Mouse (Mus musculus) testis, postnatal 14 days (tissue): ENCODE measurements around the gene Zdhhc14.

Source experiments
- DNase-seq: peaks from one replicate; pipeline ENCODE4 v3.0.0; 2021; ENCODE audit warnings: low spot score

Zdhhc14 gene

DNA sequence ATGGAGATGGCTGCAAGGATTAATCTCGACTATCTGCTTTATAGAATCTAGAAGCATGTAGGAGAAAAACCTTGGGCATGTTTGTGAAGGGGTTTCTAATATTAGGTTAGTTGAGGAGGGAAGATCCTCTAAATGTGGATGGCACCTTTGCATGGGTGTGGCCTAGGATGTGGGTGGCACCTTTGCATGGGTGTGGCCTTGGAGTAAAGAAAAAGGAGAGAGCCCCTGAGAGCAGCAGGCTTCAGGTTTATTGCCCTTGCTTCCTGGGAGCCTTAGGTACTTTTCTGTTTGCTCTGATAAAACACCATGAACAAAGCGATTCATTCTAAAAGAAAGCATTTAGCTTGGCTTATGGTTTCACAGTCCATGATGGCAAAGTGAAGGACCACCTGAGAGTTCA, 62.2 kb downstream of the Zdhhc14 start:
- DNase-seq = no peak

DNA sequence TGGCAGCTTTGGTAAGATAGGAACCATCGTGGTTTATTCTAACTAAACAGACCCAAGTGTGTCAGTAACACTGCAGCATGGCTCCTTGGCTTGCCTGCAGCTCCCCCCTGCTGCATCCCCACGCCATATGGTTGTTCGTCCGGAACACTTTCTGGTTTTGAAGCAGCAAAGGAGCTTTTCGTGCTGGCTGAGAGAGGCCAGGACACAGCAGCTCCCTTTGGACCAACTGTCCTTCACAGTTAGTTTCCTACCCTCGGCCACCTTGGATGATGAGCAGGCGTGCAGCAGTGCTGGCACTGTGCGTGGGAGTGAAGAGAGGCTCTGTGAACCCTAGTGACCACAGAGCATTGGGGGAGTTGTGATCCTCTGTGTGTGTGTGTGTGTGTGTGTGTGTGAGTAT, 64.2 kb downstream of the Zdhhc14 start:
- DNase-seq = no peak

DNA sequence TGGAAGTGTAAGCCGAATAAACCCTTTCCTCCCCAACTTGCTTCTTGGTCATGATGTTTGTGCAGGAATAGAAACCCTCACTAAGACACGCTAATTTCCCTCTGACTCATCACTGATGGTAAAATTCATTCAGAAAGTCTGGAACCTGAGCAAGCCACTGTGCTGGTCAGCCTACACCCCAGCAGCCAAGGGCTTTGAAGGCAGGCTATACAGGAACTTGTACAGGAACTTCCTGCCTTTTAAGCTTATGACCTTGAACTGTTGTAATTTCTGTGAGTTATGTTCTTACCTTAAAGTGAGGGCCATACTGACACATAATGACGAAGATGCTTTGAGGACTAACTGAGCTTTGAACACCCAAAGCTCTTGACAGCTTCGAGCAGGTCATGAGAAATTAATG, 67.9 kb downstream of the Zdhhc14 start:
- DNase-seq = no peak

DNA sequence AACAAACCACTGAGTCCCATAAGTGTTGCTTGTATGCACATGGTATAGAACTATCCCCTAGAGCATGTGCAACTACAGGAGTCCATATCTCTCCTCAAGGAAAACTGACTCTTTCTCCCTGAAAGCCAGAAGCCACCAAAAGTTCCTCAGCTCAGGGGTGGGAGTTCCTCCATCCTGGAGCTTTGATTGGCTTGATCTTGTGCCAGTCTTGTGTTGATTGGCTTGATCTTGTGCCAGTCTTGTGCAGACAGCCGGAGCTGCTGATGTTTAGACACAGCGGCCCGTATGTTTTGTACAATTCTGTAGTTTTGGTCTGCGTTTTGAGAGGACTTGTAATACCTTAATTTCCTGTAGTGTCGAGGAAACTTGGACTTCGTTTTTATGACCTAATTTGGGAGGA, 70.8 kb downstream of the Zdhhc14 start:
- DNase-seq = no peak

DNA sequence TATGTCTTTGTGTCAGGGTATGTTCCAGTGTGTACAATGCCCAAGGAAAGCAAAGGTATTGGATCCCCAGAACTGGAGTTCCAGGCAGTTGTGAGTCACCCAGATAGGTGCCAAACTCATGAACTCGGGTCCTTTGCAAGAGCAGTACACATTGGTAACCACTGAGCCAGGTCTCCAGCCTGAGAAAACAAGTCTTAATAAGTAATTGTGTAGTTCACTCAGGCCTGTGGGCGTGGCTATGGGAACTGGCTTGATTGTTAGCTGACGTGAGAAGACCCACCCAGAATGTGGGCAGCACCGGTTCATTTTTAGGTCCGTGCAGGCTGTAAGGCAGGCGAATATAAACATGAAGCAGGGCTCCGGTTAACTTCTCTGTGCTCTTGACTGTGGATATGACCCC, 73.6 kb downstream of the Zdhhc14 start:
- no peak for DNase-seq

DNA sequence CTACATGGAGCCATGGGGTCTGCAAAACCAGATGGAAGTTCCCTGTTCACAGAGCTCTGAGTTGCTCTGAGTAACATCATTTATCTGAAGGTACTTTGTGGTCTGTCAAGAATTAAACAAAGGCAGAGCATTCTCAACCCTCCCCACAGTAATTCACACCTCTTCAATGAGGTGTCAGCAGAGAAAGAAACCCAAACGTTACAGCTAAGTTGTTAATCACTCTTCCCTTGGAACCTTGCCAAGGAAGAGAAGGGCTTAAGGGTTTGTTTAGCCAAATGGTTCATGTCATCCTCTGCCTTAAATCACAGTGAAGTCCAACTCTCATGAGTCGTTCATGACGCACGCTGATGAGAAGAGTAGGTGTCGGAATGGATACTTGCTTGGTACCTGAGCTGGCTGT, 75.6 kb downstream of the Zdhhc14 start:
- no peak for DNase-seq

DNA sequence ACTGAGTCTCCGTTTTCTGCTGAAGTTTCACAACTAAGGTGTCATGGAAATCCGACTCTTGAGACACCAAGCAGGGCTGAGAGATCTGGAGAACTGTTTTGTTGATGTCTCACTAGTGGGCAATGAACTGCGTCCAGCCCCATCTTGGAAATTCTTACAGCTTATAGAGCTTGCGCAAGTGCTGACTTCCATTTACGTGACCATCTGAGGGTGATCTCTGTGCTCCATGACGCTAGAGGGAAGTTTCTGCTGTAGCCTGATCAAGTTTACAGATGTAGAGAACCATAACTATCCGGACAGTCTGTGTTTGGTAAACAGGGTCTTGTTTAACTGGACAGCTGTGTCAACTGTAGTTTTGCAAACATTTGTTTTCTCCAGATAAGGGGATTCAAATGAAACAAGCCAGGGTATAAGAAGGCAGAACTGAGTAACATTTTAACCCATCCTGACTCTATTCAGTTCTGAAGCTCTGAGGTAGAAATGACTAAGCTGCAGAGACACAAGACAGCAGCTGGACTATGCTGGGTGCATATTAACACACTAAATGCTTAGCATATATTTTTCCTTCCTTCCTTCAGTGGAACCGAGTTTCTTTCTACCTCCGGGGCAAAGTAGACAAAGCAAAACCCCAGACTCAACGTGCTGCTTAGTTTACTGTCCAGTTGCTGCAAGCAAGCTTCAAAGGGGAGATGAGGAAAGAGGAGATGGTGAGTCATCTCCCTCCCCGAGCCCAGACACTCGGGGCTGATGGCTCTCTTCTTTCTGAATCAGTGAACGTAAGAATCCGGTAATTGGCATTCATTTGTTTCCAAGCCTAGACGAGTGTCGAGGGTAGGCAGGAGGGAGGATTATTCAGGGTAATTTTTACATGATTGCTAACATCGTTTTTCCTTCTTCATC, 77.0 kb downstream of the Zdhhc14 start:
- DNase-seq = no peak

DNA sequence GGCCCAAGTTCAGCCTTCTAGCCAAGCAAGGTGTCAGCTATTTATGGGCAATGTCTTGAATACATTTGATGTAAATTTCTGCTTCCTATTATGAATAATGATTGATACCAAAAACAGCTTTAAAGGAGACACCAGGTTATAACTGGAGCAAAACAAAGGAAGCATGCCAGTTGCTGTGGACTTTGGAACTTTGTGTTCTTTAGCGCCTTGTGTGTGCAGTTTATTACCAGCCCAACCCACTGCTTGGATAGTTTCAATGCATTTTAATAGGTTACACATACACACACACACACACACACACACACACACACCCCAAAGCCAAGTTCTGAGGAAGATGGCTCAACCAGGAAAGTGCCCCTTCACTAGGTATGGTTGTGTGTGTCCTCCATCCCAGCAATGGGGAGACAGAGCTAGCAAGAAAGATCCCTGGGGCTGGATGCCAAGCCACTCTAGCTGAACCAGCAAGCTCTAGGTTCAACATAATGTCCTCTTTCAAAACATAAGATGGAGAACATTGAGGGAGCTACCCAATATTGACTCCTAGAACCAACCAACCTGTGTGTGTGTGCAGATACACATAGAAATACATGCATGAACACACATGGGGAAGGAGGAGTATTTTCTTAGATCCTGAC, 79.9 kb downstream of the Zdhhc14 start:
- no peak for DNase-seq

DNA sequence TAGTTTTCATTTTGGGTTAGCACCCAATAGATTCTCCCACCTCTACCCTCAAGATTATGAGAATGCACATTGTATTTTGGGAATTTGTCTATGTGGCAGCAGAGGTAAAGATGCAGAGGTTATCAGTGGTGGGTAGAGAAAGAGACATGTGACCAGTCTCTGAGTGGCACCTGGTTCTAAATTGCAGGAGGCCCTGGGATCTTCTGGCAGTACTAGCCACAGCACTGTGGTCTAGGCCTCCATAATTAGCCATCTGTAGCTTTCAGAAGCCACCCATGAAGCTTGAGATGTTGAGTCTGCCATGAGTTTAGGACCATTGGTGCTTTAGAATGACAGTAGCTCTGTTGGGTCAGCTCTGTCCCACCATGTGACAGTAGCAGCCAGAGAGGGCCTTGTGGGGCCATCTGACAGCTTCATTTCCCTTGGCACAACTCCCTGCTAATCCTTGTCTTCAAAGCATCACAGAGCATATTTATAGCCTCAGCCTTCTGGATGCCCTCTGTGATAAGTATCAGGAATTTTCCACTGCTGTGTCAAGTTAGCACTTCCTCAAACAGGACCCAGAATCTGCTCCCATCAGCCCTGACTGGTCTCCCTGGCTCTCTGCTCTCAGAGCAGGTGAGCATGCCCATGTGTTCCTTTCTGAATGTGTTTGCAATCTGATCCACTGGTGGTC, 80.5 kb downstream of the Zdhhc14 start:
- DNase-seq = no peak

DNA sequence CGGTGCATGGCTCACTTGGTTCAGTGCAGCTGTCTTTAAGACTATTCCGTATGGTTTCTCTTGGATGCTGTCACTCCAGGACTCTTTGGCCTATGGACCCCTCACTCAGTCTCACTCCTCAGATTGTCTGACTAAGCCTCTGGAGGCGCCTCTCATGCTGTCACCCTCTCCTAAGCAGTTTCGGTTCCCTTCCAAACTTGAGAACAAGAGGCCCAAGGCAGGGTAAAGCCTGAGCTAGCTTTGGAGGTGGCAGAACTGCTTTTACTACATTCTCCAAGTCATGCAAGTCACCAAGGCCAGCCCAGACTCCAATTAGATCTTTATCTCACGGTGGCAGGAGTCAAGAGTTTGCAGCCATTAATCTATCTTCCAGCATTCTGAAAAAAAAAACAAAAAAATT, 82.3 kb downstream of the Zdhhc14 start:
- no peak for DNase-seq

DNA sequence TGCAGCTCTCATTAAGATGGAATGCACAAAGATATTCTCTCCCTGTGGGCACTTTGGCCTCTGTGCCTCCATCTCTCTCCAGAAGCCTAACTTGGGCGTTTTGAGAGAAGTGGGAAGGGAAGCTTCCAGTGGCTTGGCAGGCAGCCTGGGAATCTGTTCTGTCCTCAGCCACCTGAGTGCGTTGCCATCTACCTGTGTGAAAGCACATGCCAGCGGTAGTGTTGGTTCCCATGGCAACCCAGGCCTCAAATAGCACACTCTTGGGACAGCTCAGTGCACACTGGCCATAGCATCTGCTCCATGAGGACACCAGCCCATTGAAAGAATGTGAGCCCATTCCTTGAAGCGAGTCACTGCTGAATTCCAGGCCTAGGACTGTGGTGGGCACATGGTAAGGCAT, 83.2 kb downstream of the Zdhhc14 start:
- no peak for DNase-seq

DNA sequence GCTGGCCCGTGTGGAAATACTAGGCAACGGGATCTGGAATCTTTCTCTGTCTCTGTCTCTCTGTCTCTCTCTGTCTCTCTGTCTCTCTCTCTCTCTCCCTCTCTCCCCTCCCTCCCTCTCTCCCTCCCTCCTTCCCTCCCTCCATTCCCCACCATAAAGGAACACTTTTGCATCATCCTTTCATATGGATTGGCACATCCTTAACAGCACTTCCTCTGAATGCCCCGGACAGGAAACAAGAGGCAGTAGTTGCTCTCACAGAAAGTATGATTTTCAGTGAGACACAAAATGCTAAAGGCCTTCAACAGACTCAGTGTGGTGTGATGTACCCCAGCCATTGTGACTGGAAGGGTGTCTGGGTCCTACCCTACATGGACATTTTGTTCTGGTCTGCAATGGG, 89.9 kb downstream of the Zdhhc14 start:
- no peak for DNase-seq

DNA sequence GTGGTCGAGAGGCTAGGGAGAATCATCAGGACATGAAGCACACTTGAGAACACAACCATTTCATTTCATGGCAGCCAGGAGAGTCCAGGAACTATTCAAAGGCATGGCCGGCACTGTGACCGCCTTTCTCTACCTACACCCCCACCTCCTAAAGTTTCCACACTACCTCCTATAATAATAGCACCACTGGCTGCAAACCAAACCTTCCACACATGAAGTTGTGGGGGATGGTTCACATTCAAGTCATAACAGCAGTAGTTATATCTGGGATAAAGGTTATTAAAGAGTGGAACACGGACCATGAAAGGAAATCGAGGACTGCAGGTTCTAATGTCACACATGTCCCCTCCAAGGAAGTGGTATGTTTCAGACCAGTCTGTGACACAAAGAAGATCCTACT, 90.6 kb downstream of the Zdhhc14 start:
- no peak for DNase-seq

DNA sequence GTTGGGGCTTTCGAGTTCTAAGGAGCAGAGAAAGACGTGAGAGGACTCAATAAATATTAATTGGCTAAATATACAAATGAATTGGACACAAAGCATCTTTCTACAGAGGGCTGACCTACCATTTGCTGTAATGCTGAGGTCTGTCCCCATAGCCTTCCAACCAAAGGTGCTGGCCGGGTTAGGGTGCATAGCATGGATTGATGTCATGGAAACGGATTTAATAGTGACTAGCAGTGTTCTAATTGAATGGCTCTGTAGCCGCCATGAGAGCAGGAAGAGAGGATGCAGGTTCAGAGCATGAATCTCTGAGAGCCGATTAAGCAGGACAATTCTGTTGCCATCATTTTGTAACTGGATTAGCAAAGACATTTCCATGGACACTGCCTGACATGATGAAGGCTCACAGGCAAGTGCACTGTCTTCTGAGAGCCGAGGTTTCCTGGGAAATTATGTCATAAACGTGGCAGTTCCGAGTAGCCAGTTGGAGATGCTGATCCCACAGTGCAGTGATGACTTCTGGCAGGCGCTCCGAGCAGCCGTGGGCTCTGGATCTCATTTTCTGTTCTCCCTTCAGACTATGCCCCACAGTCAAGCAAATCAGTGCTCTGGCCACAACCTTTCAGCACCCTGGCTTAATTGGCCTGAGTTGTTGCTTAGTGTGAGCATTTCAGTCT, 91.3 kb downstream of the Zdhhc14 start:
- DNase-seq = no peak

DNA sequence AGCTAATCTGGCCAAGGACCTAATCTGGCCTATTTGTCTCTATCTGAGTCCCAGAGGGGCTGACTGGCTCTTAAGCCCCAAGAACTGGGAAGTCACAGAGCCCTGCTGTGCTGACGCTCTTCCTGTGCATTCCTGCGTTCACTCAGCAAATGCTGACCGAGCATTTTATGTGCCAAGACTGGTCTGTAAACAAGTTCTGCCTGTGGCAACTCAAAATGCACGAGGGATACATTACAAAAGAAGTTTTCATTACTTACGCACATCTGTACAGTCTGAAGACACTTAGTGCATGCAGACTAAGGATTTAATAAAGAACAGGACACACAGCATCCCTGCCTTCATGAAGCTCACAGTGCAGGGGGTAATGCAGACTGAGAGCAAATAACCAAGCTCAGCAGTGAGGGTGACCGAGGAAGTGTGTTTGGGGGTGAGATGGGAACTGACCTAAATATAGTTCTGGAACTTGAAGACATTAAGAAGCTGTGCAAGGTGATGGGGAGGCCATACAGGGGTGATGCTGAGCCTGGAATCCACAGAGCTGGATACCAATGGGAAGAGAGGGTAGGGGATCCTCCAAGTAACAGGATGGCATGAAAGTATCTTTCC, 99.3 kb downstream of the Zdhhc14 start:
- DNase-seq = no peak

DNA sequence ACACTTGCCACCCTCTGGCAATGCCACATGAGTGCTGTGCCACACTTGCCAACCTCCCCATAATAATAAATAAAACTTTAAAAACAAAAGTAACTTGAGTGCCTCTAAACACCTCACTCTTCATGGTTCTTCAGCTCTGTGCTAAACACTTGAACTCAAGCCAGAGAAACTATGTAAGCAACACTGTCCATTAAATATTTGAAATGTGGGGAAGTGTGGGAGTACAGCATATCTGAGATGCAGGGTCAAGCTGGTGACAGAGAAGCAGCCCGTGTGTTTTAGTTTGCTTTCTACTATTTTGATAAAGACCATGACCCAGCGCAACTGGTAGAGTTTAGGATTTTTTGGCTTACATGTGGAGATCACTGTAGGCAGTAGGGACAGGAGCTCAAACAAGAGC, 100.7 kb downstream of the Zdhhc14 start:
- no peak for DNase-seq

DNA sequence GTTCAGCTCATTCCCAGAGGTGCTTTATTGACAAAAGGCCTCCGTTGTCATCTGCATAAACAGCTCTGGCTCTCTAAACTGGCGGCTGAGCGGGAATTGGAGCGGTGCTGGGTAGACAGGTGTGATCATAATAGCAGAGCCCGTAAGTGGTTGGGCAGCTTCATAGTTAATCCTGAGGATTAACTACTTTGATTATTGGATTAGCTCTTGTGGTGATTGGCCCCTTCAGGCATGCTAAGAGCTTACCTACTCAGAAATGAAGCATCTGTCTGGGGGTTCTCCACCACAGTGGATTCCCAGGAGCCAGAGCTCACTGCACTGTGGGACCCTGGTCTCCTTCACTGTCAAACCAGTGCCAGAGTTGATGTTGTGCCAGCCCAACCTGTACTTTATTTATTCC, 102.7 kb downstream of the Zdhhc14 start:
- DNase-seq = no peak

DNA sequence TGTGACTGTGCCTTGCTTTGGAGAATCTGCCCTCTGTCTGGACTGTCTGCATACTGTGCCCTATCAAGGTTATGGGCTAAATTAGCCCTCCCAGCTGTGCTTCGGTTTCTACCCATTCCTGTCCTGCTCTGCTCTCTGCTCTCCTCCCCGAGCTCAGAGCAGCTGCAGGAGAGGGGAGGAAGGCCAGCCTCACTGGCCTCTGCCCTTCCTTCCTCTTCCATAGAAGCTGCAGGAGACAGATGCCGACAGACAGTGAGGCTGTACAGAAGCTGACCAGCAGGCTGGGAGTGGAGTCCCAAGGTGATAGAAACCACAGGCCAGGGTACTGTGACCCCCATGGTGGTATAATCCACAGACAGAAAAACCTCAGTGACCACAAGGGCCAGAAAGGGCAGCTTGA, 104.1 kb downstream of the Zdhhc14 start:
- no peak for DNase-seq

DNA sequence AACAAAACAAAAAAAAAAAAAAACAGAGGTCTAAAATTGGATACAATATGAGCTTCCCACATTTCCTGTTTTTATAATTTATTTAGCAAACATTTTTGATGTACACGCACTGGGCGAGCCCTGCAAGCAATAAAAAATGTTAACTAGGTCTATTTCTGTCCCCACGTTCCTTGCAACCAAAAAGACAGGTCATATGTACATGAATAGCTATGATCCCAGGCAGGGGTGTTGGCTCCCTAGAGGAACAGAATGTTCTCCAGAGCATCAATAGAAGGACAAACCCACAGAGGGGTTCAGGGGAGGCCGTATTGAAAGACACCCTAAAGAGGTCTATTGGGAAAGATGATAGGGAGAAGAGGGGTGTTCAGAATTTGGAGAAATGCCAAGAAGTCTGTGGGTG, 106.6 kb downstream of the Zdhhc14 start:
- DNase-seq = no peak

DNA sequence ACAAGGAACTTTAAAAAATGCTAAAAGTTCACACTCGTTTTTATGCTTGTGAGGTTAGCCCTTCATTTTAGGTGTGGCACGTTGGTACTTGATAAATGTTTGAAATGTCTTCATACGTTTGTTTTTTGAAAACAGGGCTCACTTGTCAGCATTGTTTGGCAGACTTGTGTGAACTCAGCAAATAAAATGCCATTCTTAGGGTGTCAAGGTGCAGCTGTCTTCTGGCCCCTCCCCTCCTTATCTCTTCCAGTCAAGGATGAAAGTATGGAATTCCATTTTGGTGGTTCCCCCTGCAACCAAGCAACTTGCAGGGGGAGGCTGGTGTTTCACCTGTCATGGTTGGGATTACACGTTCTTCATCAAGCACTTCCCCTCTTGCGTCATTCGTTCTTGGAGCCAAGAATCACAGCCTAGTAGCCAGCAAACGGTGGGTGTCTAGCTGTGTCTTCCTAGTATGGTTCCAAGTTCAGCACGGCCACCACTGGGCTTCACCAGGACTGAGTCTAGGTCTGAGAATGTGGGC, 108.2 kb downstream of the Zdhhc14 start:
- DNase-seq = no peak

DNA sequence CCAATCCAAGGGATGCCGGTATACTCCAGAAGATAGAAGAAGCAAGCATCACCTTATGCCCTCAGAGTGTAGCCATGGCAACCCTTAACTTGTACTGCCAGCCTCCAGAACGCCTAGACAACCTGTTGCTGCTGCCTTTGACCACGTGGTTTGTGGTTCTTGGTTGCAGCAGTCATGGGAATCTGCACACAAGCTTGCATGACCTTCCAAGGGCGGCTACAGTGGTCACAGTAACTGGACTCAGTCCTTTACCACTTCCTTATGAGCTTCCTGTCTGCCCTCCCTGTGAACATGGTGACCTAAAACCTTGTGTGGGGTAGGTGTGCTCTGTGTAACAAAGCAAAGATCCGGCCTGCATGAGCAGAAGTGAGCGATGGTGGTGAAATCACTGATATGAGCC, 109.6 kb downstream of the Zdhhc14 start:
- no peak for DNase-seq

DNA sequence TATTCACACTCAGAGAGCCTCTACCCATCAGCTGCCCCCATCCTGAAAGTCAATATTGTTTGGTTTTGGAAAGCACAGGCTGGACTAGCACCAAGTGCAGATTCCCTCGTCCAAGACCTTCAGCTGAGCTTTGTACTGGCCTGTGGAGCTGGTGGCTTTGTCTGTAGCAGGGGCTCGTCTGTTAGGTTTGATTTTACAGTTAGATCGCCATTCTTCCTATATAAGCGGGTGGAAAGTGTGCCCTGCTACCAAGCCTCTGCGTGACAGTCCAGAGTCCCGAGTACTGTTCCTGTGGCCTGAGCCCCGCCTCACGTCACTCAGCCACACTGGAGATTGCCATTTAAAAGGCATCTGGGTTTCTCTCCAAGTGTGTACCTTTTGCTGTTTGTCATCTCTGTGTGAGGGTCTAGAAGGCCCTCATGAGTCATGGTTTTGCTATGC, 113.8 kb downstream of the Zdhhc14 start:
- no peak for DNase-seq
